Mouse (Mus musculus): ENCODE data around the gene Syt13. TPM values are rescaled to one million over a fixed set of nuclear protein-coding genes. Genes with fewer than 3 reads are reported as not detected.

The Syt13 gene
- polyA plus RNA-seq, 2 experiments = 0.05 to 0.07 TPM

GRCm38 (mm10) chr2:92943406-92943805 is 28.5 kb downstream of the Syt13 start:
- H3K4me2 ChIP-seq (ENCODE audit: low read depth) = no peak overlapping the region
- 66% methylated on average over 3 of the region's 3 CpGs for WGBS (ENCODE audit: insufficient replicate concordance)

GRCm38 (mm10) chr2:92944356-92944755 is 29.5 kb downstream of the Syt13 start:
- DNase-seq (ENCODE audit: low read depth in 3 of 3, low spot score in 3 of 3) (no peak), ATAC-seq (ENCODE audit: insufficient read depth) (no peak)
- TF ChIP-seq EP300 (IDR thresholded peaks at IDR 0.05; ENCODE audit: low read depth) (no peak), CTCF (IDR thresholded peaks at IDR 0.05; ENCODE audit: low read depth) (no peak)
- no peaks in the 10 kb centered on the region for H3K36me3 ChIP-seq (replicated peaks; ENCODE audit: control insufficient read depth, insufficient read depth, low read depth)
- H3K27me3 ChIP-seq (ENCODE audit: control insufficient read depth, insufficient read depth, low read length) = no peaks in the 10 kb centered on the region; the same call in 1 of the 2 replicates
- no peaks in the 10 kb centered on the region for H3K9me3 ChIP-seq (ENCODE audit: control insufficient read depth, low read length)
- H3K9ac ChIP-seq (replicated peaks) = no peak overlapping the region
- H3K4me3 ChIP-seq (ENCODE audit: insufficient read depth in 1 of 2, low read depth in 2 of 2, low read length in 2 of 2) = no peak overlapping the region
- 54% methylated on average over 3 of the region's 3 CpGs for WGBS (ENCODE audit: insufficient replicate concordance)
- H3K4me1 ChIP-seq (replicated peaks; ENCODE audit: control insufficient read depth in 2 of 2, insufficient read depth in 2 of 2, low read length in 1 of 2) = no peaks in the 10 kb centered on the region
- no peak overlapping the region for H3K4me2 ChIP-seq (ENCODE audit: low read depth)
- H3K27ac ChIP-seq = no peak overlapping the region

More at GRCm38 (mm10) chr2:92943406-92943805, 28.5 kb downstream of the Syt13 start:
- DNase-seq (ENCODE audit: low read depth in 3 of 3, low spot score in 3 of 3) (no peak), ATAC-seq (ENCODE audit: insufficient read depth) (no peak)
- TF ChIP-seq CTCF (IDR thresholded peaks at IDR 0.05; ENCODE audit: low read depth) (no peak), EP300 (IDR thresholded peaks at IDR 0.05; ENCODE audit: low read depth) (no peak)
- no peaks in the 10 kb centered on the region for H3K4me1 ChIP-seq (replicated peaks; ENCODE audit: control insufficient read depth in 2 of 2, insufficient read depth in 2 of 2, low read length in 1 of 2)
- H3K27me3 ChIP-seq (ENCODE audit: control insufficient read depth, insufficient read depth, low read length) = no peaks in the 10 kb centered on the region
- no peak overlapping the region for H3K9ac ChIP-seq (replicated peaks)
- no peaks in the 10 kb centered on the region for H3K9me3 ChIP-seq (ENCODE audit: control insufficient read depth, low read length)
- no peak overlapping the region for H3K27ac ChIP-seq
- H3K36me3 ChIP-seq (replicated peaks; ENCODE audit: control insufficient read depth, insufficient read depth, low read depth) = no peaks in the 10 kb centered on the region
- no peak overlapping the region for H3K4me3 ChIP-seq (ENCODE audit: insufficient read depth in 1 of 2, low read depth in 2 of 2, low read length in 2 of 2)

- H3K9me3 ChIP-seq (ENCODE audit: control insufficient read depth, low read length) = no peaks in the 10 kb centered on the region
- no peak overlapping the region for H3K4me3 ChIP-seq (ENCODE audit: insufficient read depth in 1 of 2, low read depth in 2 of 2, low read length in 2 of 2)
- no peaks in the 10 kb centered on the region; the same call in 1 of the 2 replicates for H3K27me3 ChIP-seq (ENCODE audit: control insufficient read depth, insufficient read depth, low read length)
- no peak for TF ChIP-seq EP300 (IDR thresholded peaks at IDR 0.05; ENCODE audit: low read depth)
- TF ChIP-seq CTCF (IDR thresholded peaks at IDR 0.05; ENCODE audit: low read depth) = no peak
- DNase-seq (ENCODE audit: low read depth in 3 of 3, low spot score in 3 of 3) (no peak), ATAC-seq (ENCODE audit: insufficient read depth) (no peak)
- H3K4me1 ChIP-seq (replicated peaks; ENCODE audit: control insufficient read depth in 2 of 2, insufficient read depth in 2 of 2, low read length in 1 of 2) = no peaks in the 10 kb centered on the region
- no peak overlapping the region for H3K9ac ChIP-seq (replicated peaks)
- H3K36me3 ChIP-seq (replicated peaks; ENCODE audit: control insufficient read depth, insufficient read depth, low read depth) = no peaks in the 10 kb centered on the region
- 69% methylated on average over 11 of the region's 11 CpGs for WGBS (ENCODE audit: insufficient replicate concordance)
- no peak overlapping the region for H3K4me2 ChIP-seq (ENCODE audit: low read depth)
- no peak overlapping the region for H3K27ac ChIP-seq
These were observed 30.3 kb downstream of the Syt13 start for GRCm38 (mm10) chr2:92945125-92945746.

- Histone ChIP-seq H3K36me3 (replicated peaks; ENCODE audit: control insufficient read depth, insufficient read depth, low read depth) (no peaks in the 10 kb centered on the region), H3K9ac (replicated peaks) (no peak overlapping the region), H3K4me3 (ENCODE audit: insufficient read depth in 1 of 2, low read depth in 2 of 2, low read length in 2 of 2) (no peak overlapping the region), H3K27ac (no peak overlapping the region), H3K4me1 (replicated peaks; ENCODE audit: control insufficient read depth in 2 of 2, insufficient read depth in 2 of 2, low read length in 1 of 2) (no peaks in the 10 kb centered on the region), H3K27me3 (ENCODE audit: control insufficient read depth, insufficient read depth, low read length) (no peaks in the 10 kb centered on the region; the same call in 1 of the 2 replicates), H3K9me3 (ENCODE audit: control insufficient read depth, low read length) (no peaks in the 10 kb centered on the region), H3K4me2 (ENCODE audit: low read depth) (no peak overlapping the region)
- ATAC-seq (ENCODE audit: insufficient read depth) = no peak
- 65% methylated on average over 11 of the region's 11 CpGs for WGBS (ENCODE audit: insufficient replicate concordance)
- DNase-seq (ENCODE audit: low read depth in 3 of 3, low spot score in 3 of 3) = no peak
- TF ChIP-seq EP300 (IDR thresholded peaks at IDR 0.05; ENCODE audit: low read depth) (no peak), CTCF (IDR thresholded peaks at IDR 0.05; ENCODE audit: low read depth) (no peak)
These were observed 31.1 kb downstream of the Syt13 start for GRCm38 (mm10) chr2:92945824-92946598.

GRCm38 (mm10) chr2:92947981-92948698 is 33.2 kb downstream of the Syt13 start:
- Histone ChIP-seq H3K27ac (no peak overlapping the region), H3K9ac (replicated peaks) (no peak overlapping the region), H3K36me3 (replicated peaks; ENCODE audit: control insufficient read depth, insufficient read depth, low read depth) (no peaks in the 10 kb centered on the region), H3K4me3 (ENCODE audit: insufficient read depth in 1 of 2, low read depth in 2 of 2, low read length in 2 of 2) (no peak overlapping the region), H3K9me3 (ENCODE audit: control insufficient read depth, low read length) (no peaks in the 10 kb centered on the region), H3K27me3 (ENCODE audit: control insufficient read depth, insufficient read depth, low read length) (no peaks in the 10 kb centered on the region; the same call in 1 of the 2 replicates), H3K4me1 (replicated peaks; ENCODE audit: control insufficient read depth in 2 of 2, insufficient read depth in 2 of 2, low read length in 1 of 2) (no peaks in the 10 kb centered on the region), H3K4me2 (ENCODE audit: low read depth) (no peak overlapping the region)
- no peak for TF ChIP-seq CTCF (IDR thresholded peaks at IDR 0.05; ENCODE audit: low read depth)
- DNase-seq (ENCODE audit: low read depth in 3 of 3, low spot score in 3 of 3) (no peak), ATAC-seq (ENCODE audit: insufficient read depth) (no peak)
- WGBS (ENCODE audit: insufficient replicate concordance) = 10% methylated on average over 12 of the region's 12 CpGs
